Mouse (Mus musculus) limb, embryonic 15.5 days (tissue): ENCODE measurements around the gene Esp4. TPM values are rescaled to one million over a fixed set of nuclear protein-coding genes. Genes with fewer than 3 reads are reported as not detected.
"Not testable (repeated sequence)": the region's sequence is repeated elsewhere in the genome, so short reads cannot be mapped to it uniquely, and the experiment has no call there.

ENCODE experiments used
- ATAC-seq: fragments of 200-750 bp; cut with Nextera tagmentation; 2 replicates; pipeline ENCODE4 v1.8.0; 2017; ENCODE audit warnings: low read depth, moderate TSS enrichment; ENCODE audit not compliant: insufficient number of reproducible peaks, low FRiP score, low TSS enrichment
- H3K27ac ChIP-seq: fragments of 300-500 bp; sonication (generic); 2 replicates; pipeline ENCODE4 v1.5.1; 2015; ENCODE audit warnings: moderate library complexity, mild to moderate bottlenecking, inconsistent platforms
- H3K27me3 ChIP-seq: fragments of 300-500 bp; sonication (generic); 2 replicates; pipeline ENCODE4 v1.6.1; 2015; ENCODE audit warnings: inconsistent platforms
- H3K36me3 ChIP-seq: fragments of 300-500 bp; sonication (generic); 2 replicates; pipeline ENCODE4 v1.6.1; 2015; ENCODE audit warnings: inconsistent platforms
- H3K4me1 ChIP-seq: fragments of 300-500 bp; sonication (generic); 2 replicates; pipeline ENCODE4 v1.6.1; 2015; ENCODE audit warnings: inconsistent platforms
- H3K4me2 ChIP-seq: fragments of 300-500 bp; sonication (generic); 2 replicates; pipeline ENCODE4 v1.6.1; 2015; ENCODE audit warnings: mild to moderate bottlenecking, inconsistent platforms
- H3K4me3 ChIP-seq: fragments of 300-500 bp; sonication (generic); 2 replicates; pipeline ENCODE4 v1.5.1; 2015; ENCODE audit warnings: mild to moderate bottlenecking, inconsistent platforms
- H3K9ac ChIP-seq: fragments of 300-500 bp; sonication (generic); 2 replicates; pipeline ENCODE4 v1.6.1; 2015; ENCODE audit warnings: inconsistent platforms
- H3K9me3 ChIP-seq: fragments of 300-500 bp; sonication (generic); 2 replicates; pipeline ENCODE4 v1.6.1; 2016; ENCODE audit warnings: inconsistent platforms
- WGBS: fragments of 180-500 bp; shearing (Covaris S2); methylation state at CpG from one replicate; pipeline ENCODE4 v1.1.7; 2015; 5-methylcytosine and 5-hydroxymethylcytosine counted together
- polyA plus RNA-seq: library from polyadenylated mRNA; unstranded; fragments of >200 nt; fragmentation: Nextera tagmentation; extraction: Ambion mirVana; gene quantifications from 2 replicates; pipeline ENCODE4 v1.2.1, GENCODE M21; 2015

Gene Esp4
- not detected in 2 replicates for polyA plus RNA-seq

- H3K27me3 ChIP-seq = no peaks in the 10 kb centered on the region
Observed at GRCm38 (mm10) chr17:40598294-40598693, at the start of gene Esp4. Gene Esp4, plus strand, starts transcription at chr17:40598594.

GRCm38 (mm10) chr17:40553470-40553869 is 44.9 kb upstream of the Esp4 start:
- Histone ChIP-seq H3K27me3 (no peaks in the 10 kb centered on the region), H3K4me2 (no peak overlapping the region)
- no peak for ATAC-seq

More at GRCm38 (mm10) chr17:40598294-40598693, at the start of gene Esp4:
- Histone ChIP-seq H3K4me2 (no peak within 1 kb of the TSS), H3K4me1 (no peaks in the 10 kb centered on the region), H3K36me3 (no peaks in the 10 kb centered on the region), H3K9me3 (no peaks in the 10 kb centered on the region), H3K4me3 (no peak within 1 kb of the TSS), H3K27ac (no peak within 1 kb of the TSS), H3K9ac (no peak within 1 kb of the TSS)
- no peak for ATAC-seq

GRCm38 (mm10) chr17:40561207-40561606 is 37.2 kb upstream of the Esp4 start, which contains the start of gene Esp6:
Gene Esp6, plus strand, starts transcription at chr17:40561507.
- Histone ChIP-seq H3K36me3 (no peaks in the 10 kb centered on the region), H3K4me2 (no peak within 1 kb of the TSS), H3K27me3 (no peaks in the 10 kb centered on the region), H3K27ac (no peak within 1 kb of the TSS), H3K9me3 (no peaks in the 10 kb centered on the region), H3K9ac (no peak within 1 kb of the TSS), H3K4me3 (no peak within 1 kb of the TSS), H3K4me1 (no peaks in the 10 kb centered on the region)
- 78% methylated on average over 5 of the region's 5 CpGs for WGBS
- ATAC-seq = no peak

More at GRCm38 (mm10) chr17:40553470-40553869, 44.9 kb upstream of the Esp4 start:
- H3K27ac ChIP-seq = no peak overlapping the region
- no peak overlapping the region for H3K4me3 ChIP-seq
- H3K9me3 ChIP-seq = no peaks in the 10 kb centered on the region
- no peaks in the 10 kb centered on the region for H3K36me3 ChIP-seq
- no peak overlapping the region for H3K9ac ChIP-seq
- H3K4me1 ChIP-seq = no peaks in the 10 kb centered on the region
- WGBS = 37% methylated on average over 1 of the region's 1 CpGs

- H3K4me2 ChIP-seq, H3K27me3 ChIP-seq, H3K27ac ChIP-seq, H3K4me1 ChIP-seq, H3K9ac ChIP-seq, H3K9me3 ChIP-seq, ATAC-seq, H3K36me3 ChIP-seq, H3K4me3 ChIP-seq: not testable (repeated sequence)
- WGBS = 52% methylated on average over 6 of the region's 6 CpGs
Observed at GRCm38 (mm10) chr17:40583906-40584305, 14.5 kb upstream of the Esp4 start.

GRCm38 (mm10) chr17:40591297-40591696 is 7.1 kb upstream of the Esp4 start:
- Histone ChIP-seq H3K4me2 (no peak overlapping the region), H3K27me3 (no peaks in the 10 kb centered on the region), H3K4me1 (no peaks in the 10 kb centered on the region), H3K27ac (no peak overlapping the region), H3K36me3 (no peaks in the 10 kb centered on the region), H3K9me3 (no peaks in the 10 kb centered on the region), H3K4me3 (no peak overlapping the region), H3K9ac (no peak overlapping the region)
- no peak for ATAC-seq

- H3K9ac ChIP-seq, H3K27me3 ChIP-seq, H3K4me2 ChIP-seq, H3K4me1 ChIP-seq, H3K9me3 ChIP-seq, H3K27ac ChIP-seq, ATAC-seq, H3K36me3 ChIP-seq, H3K4me3 ChIP-seq: not testable (repeated sequence)
- WGBS = 83% methylated on average over 1 of the region's 1 CpGs
Observed at GRCm38 (mm10) chr17:40631775-40632174, 33.4 kb downstream of the Esp4 start, which contains the start of gene Esp3. Gene Esp3, plus strand, starts transcription at chr17:40632075.

Other genes with a start within 250 kb of the Esp4 start
- gene Esp8, start 78.6 kb upstream of the Esp4 start, polyA plus RNA-seq = not detected in 2 replicates
- gene Esp6, start 37.1 kb upstream of the Esp4 start, polyA plus RNA-seq = not detected in 2 replicates
- not detected in 2 replicates for gene Esp3, start 33.5 kb downstream of the Esp4 start, polyA plus RNA-seq
- not detected in 2 replicates for gene Esp1, start 128.5 kb downstream of the Esp4 start, polyA plus RNA-seq
- not detected in 2 replicates for gene Crisp2, start 208.4 kb downstream of the Esp4 start, polyA plus RNA-seq
- 0.67 and 1.9 TPM in 2 replicates for gene Rhag, start 212.5 kb downstream of the Esp4 start, polyA plus RNA-seq